Mouse (Mus musculus) midbrain, embryonic 12.5 days (tissue): ENCODE data around the gene Samd13. TPM values are rescaled to one million over a fixed set of nuclear protein-coding genes. Genes with fewer than 3 reads are reported as not detected.

Source experiments
- ATAC-seq: fragments of 200-750 bp; cut with Nextera tagmentation; 2 replicates; pipeline ENCODE4 v1.8.0; 2017; ENCODE audit warnings: low read depth, moderate TSS enrichment, moderate library complexity; ENCODE audit not compliant: low FRiP score
- H3K27ac ChIP-seq: fragments of 300-500 bp; sonication (generic); replicated peaks from 2 replicates; pipeline ENCODE4 v1.5.1; 2016; ENCODE audit warnings: mild to moderate bottlenecking
- H3K27me3 ChIP-seq: fragments of 300-500 bp; sonication (generic); 2 replicates; pipeline ENCODE4 v1.6.1; 2016; ENCODE audit warnings: mild to moderate bottlenecking
- H3K36me3 ChIP-seq: fragments of 300-500 bp; sonication (generic); 2 replicates; pipeline ENCODE4 v1.6.1; 2016
- H3K4me1 ChIP-seq: fragments of 300-500 bp; sonication (generic); 2 replicates; pipeline ENCODE4 v1.6.1; 2016
- H3K4me2 ChIP-seq: fragments of 300-500 bp; sonication (generic); replicated peaks from 2 replicates; pipeline ENCODE4 v1.6.1; 2016; ENCODE audit warnings: mild to moderate bottlenecking, moderate library complexity
- H3K4me3 ChIP-seq: fragments of 300-500 bp; sonication (generic); 2 replicates; pipeline ENCODE4 v1.5.1; 2016; ENCODE audit warnings: mild to moderate bottlenecking
- H3K9ac ChIP-seq: fragments of 300-500 bp; sonication (generic); replicated peaks from 2 replicates; pipeline ENCODE4 v1.6.1; 2016; ENCODE audit warnings: mild to moderate bottlenecking, moderate library complexity
- H3K9me3 ChIP-seq: fragments of 300-500 bp; sonication (generic); 2 replicates; pipeline ENCODE4 v1.6.1; 2016; ENCODE audit warnings: mild to moderate bottlenecking
- WGBS: fragments of 180-500 bp; shearing (Covaris S2); methylation state at CpG from one replicate; pipeline ENCODE4 v1.1.7; 2016; 5-methylcytosine and 5-hydroxymethylcytosine counted together
- polyA plus RNA-seq: library from polyadenylated mRNA; unstranded; fragments of >200 nt; fragmentation: Nextera tagmentation; extraction: Ambion mirVana; gene quantifications from 2 replicates; pipeline ENCODE4 v1.2.1, GENCODE M21; 2016

Gene Samd13
- polyA plus RNA-seq, 1 experiment from 2014 or later: 0.97 TPM

DNA sequence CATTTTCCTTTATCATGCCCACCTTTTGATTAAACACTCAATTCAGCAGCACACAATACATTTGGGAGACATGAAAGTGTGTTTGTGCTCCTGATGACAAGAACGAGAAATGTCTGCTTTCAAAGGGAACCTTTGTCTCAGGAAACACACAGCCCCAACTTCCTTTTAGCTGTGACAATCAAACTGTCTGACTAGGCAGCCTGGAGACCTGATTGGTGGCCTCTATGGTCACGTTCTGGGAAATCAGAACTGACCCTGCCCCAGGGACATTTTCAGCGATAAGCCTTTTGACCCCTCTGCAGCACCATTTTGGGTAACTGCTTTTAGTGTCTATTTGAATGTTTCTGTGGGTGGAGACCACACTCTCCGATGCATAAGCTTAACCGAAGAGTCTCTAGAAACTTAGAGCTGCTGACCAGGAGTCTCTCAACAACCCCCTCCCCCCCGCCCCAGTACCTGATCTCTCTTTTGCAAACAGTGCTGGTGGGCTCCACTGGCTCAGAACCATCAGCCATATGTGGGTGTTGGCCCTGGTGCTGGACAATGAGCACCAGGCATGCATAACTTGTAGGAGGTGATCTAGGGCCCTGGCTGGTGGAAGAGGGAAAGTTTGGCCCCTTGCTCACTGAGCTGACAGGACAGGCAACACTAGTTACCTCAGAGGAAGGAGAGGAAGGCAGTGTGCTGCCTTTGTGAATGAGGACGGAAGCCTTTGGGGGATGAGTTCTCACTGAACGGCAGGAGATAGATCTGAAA is 57.0 kb downstream of the Samd13 start:
- H3K4me2 ChIP-seq: no peak overlapping the region
- no peak overlapping the region for H3K9ac ChIP-seq
- H3K36me3 ChIP-seq: no peaks in the 10 kb centered on the region
- no peaks in the 10 kb centered on the region for H3K27me3 ChIP-seq
- no peaks in the 10 kb centered on the region for H3K9me3 ChIP-seq
- H3K4me3 ChIP-seq: no peak overlapping the region
- no peaks in the 10 kb centered on the region for H3K4me1 ChIP-seq
- no peak for ATAC-seq
- WGBS: 76% methylated on average over 8 of the region's 8 CpGs
- H3K27ac ChIP-seq: no peak overlapping the region

DNA sequence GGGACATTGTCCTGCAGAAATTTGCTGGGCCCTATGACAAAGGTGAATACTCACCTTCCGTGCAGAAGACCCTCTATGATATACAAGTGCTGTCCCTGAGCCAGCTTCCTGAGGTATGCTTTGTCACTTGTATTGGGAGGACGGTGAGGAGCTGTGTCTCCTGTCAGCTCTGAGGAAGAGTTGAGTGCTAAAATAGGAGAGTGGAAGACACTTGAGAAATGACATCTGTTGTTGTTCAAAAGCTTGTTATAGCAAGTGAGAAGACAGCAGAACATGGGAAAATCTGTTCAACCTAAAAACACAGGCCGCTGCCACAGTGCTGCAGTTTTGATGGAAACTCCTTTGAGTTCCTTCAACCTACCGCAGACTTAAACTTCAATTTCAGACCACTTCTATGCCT is 59.6 kb downstream of the Samd13 start:
- H3K9me3 ChIP-seq: no peaks in the 10 kb centered on the region
- no peak overlapping the region for H3K4me3 ChIP-seq
- H3K4me2 ChIP-seq: no peak overlapping the region
- no peak overlapping the region for H3K9ac ChIP-seq
- no peaks in the 10 kb centered on the region for H3K4me1 ChIP-seq
- H3K27me3 ChIP-seq: no peaks in the 10 kb centered on the region
- ATAC-seq: no peak
- H3K27ac ChIP-seq: no peak overlapping the region
- no peaks in the 10 kb centered on the region for H3K36me3 ChIP-seq
- WGBS: 96% methylated on average over 4 of the region's 4 CpGs

DNA sequence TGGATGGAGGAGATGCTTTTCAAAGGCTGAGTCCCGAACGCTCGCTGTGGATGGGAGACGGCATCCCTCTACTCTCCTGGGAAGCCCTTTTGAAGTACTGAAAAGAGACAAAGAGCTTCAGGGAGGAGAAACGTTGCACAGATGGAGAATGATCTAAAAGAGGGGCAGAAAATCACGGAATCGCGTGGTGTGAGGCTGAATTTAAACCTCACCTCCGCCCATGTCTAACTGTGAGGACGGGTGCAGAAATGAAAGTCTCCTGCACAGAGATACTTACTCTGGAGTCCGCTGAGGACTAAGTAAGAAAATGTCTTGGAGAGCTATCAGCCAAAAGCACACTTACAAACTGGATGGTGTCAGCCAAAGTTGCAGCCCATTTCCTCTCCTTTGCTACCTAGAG is 63.4 kb downstream of the Samd13 start:
- no peak overlapping the region for H3K9ac ChIP-seq
- H3K4me1 ChIP-seq: no peaks in the 10 kb centered on the region
- H3K27ac ChIP-seq: no peak overlapping the region
- H3K27me3 ChIP-seq: no peaks in the 10 kb centered on the region
- H3K36me3 ChIP-seq: no peaks in the 10 kb centered on the region
- no peaks in the 10 kb centered on the region for H3K9me3 ChIP-seq
- no peak overlapping the region for H3K4me3 ChIP-seq
- ATAC-seq: no peak
- 83% methylated on average over 11 of the region's 11 CpGs for WGBS
- no peak overlapping the region for H3K4me2 ChIP-seq

DNA sequence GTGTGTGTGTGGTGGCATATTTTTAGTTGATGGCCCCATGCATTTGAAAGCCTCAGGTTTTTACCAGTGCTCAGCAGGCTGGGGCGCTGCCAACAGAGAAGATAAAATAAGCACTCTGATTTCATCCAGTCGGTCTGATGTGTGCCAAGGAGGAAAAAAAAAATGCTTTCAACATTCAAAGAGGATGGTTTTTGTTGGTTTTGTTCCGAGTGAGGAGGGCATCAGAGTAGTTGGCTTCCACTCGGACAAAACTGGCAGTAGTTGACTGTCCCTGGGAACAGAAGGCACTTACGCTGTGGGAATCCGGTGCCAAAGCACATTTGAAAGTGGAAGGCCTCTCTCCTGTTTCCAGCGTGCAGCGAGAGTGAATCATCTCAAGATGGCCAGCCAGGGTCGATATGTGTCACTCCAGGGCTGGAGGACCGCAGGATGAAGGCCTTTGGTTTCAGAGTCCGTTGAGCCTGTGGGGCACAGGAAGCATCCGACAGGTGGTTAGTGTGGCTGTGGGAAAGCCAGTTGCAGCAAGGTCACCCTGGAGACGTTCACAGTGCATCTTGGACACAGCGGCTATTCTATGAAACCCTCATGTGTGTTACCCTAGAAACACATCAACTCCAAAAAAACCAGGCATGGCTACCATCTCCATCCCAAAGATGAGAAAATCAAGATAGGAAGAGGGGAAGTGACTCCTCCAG is 64.7 kb downstream of the Samd13 start:
- 90% methylated on average over 14 of the region's 14 CpGs for WGBS
- H3K4me2 ChIP-seq: no peak overlapping the region
- H3K27me3 ChIP-seq: no peaks in the 10 kb centered on the region
- H3K4me1 ChIP-seq: no peaks in the 10 kb centered on the region
- no peak overlapping the region for H3K27ac ChIP-seq
- no peak for ATAC-seq
- no peaks in the 10 kb centered on the region for H3K9me3 ChIP-seq
- no peak overlapping the region for H3K9ac ChIP-seq
- no peaks in the 10 kb centered on the region for H3K36me3 ChIP-seq
- H3K4me3 ChIP-seq: no peak overlapping the region

DNA sequence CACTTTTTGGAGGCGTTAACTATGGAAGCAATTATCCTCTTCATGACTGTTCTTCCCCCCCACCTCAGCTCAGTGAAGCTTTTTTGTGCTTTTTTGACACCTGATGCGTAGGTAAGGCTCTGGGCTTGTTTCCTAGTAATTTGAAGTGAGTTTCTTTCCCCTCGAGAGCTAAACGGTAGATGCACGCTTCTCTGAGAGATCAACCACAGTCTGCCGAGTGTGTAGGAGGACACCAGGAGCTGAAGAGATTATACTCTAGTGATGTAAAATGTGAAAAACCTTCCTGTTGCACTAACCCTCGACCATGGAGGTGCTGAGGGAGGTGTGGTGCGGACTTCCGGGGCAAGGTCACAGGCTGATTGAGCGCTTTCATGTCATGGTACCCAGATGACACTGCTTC is 65.3 kb downstream of the Samd13 start:
- Histone ChIP-seq H3K36me3 (no peaks in the 10 kb centered on the region), H3K4me3 (no peak overlapping the region), H3K9me3 (no peaks in the 10 kb centered on the region), H3K9ac (no peak overlapping the region), H3K27ac (no peak overlapping the region), H3K4me1 (no peaks in the 10 kb centered on the region), H3K4me2 (no peak overlapping the region), H3K27me3 (no peaks in the 10 kb centered on the region)
- ATAC-seq: no peak
- 88% methylated on average over 10 of the region's 10 CpGs for WGBS

DNA sequence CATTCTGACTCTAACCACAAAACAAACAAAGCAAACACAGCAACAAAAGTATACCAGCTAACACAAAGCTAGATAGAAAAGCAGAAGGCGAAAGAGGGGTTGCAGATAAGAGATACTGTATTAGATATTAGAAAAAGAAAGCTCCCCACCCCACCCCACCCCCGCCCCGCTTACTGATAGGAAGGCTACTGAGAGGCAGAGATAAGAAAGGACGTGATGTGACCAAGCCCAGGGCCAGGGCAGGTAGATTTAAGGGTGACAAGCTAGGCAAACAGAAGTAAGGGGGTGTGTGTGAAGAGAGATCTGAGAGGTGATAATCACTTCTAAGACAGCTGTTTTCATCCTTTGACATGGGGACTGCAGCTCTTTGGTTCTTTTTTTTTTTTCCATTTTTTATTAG is 67.0 kb downstream of the Samd13 start:
- Histone ChIP-seq H3K9ac (no peak overlapping the region), H3K9me3 (no peaks in the 10 kb centered on the region), H3K27ac (no peak overlapping the region), H3K27me3 (no peaks in the 10 kb centered on the region), H3K4me3 (no peak overlapping the region), H3K4me1 (no peaks in the 10 kb centered on the region), H3K36me3 (no peaks in the 10 kb centered on the region), H3K4me2 (no peak overlapping the region)
- 84% methylated on average over 4 of the region's 4 CpGs for WGBS
- ATAC-seq: no peak

DNA sequence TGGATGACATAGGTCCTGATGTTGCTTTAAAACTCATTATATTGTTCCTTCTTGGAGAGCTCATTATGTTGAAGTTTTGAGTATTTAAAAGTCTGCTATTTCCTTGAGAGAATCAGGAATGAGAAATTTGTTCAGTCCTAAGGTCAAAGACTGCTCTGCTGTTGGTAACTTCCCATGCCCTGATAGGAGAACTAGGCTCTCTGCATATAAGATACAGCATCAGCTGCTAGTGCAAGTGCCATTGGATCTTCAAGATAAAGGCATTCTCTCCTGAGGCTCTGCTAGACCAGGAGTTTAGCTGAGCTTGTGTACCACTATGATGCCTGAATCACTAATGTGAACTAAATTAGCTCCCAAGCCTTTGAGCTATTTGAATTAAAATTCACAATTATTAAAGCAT is 67.4 kb downstream of the Samd13 start:
- ATAC-seq: no peak
- Histone ChIP-seq H3K4me2 (no peak overlapping the region), H3K27ac (no peak overlapping the region), H3K9ac (no peak overlapping the region), H3K4me3 (no peak overlapping the region), H3K4me1 (no peaks in the 10 kb centered on the region), H3K27me3 (no peaks in the 10 kb centered on the region), H3K36me3 (no peaks in the 10 kb centered on the region), H3K9me3 (no peaks in the 10 kb centered on the region)

DNA sequence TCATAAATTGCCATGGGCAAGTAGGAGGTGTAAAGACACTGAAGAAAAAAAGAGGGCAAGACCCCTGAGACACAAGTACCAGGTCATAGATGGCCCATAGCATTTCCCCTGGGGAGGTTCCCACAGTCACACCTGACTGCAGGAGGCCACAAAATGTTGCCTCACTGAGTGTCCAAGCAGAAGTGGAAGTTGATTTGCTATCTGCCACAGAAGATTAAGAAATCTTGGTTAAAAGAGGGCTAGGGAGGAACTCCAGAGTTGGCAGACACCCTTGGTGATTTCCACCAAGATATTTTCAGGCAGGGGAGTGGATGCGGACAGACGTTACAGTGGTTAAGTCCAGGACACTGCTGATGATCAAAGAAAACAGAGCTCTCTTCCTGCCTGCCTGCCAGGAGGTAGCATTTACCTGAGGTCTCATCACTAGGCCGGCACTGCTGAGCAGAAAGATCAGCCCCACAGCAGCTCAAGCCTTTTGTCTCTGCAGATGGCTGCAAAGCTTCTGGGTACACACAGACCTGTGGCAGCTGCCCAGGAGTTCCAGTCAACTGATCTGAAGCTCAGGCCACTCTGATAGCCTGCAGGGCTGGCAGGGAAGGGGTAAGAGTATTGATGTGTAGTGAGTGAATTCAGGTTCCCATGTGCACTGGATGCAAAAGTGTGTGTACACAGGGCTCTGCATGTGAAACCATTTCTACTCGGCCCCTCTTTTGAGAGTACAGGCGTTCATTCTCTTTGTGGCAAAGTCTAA is 68.7 kb downstream of the Samd13 start:
- no peak overlapping the region for H3K4me2 ChIP-seq
- no peak overlapping the region for H3K27ac ChIP-seq
- no peaks in the 10 kb centered on the region for H3K36me3 ChIP-seq
- H3K9ac ChIP-seq: no peak overlapping the region; the same call in 1 of the 2 replicates
- no peaks in the 10 kb centered on the region for H3K4me1 ChIP-seq
- no peak overlapping the region for H3K4me3 ChIP-seq
- H3K27me3 ChIP-seq: no peaks in the 10 kb centered on the region
- no peaks in the 10 kb centered on the region for H3K9me3 ChIP-seq
- 76% methylated on average over 5 of the region's 5 CpGs for WGBS
- ATAC-seq: no peak

DNA sequence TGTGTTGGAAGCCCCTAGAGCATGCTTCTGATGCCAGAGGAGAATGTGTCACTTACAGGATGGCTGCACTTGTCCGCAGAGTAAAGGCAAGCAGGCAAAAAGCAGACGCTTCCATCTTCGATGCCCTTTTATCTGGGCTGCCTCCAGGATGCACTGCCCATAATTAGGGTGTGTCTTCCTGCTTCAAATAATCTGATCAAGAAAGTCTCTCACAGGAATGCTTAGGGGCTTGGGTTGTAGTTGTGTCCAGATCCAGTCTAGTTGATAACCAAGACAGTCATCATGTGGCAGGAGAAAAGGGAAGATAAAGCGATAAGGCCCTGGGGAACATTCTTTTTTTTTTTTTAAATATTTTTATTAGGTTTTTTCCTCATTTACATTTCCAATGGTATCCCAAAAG is 69.9 kb downstream of the Samd13 start, which contains the start of gene Dnase2b:
Dnase2b (minus strand) TSS at position 101 of the 400 bp plus-strand sequence.
- H3K4me3 ChIP-seq: no peak within 1 kb of the TSS
- no peaks in the 10 kb centered on the region for H3K4me1 ChIP-seq
- H3K36me3 ChIP-seq: no peaks in the 10 kb centered on the region
- H3K27me3 ChIP-seq: no peaks in the 10 kb centered on the region
- H3K27ac ChIP-seq: no peak within 1 kb of the TSS
- no peaks in the 10 kb centered on the region for H3K9me3 ChIP-seq
- 92% methylated on average over 4 of the region's 4 CpGs for WGBS
- H3K9ac ChIP-seq: no peak within 1 kb of the TSS
- H3K4me2 ChIP-seq: no peak within 1 kb of the TSS
- ATAC-seq: no peak

DNA sequence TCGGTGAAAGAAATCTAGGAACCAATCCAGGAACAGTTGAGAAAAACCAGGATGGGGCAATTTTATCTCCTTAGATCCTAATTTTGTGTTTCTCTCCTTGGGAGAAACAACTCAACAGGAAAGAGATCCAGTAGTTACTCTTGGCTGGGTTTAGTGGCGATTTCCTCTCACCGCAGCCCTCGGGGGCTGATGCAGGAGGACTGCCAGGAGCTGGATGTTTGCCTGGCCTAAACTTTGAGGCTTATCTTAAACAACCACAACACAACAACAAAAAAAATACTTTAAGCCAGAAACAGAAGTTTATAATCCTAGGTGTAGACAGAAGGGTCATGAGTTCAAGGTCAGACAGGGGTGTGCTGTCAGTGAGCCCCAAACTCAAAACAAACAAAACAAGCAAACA is 73.6 kb downstream of the Samd13 start:
- Histone ChIP-seq H3K4me1 (no peaks in the 10 kb centered on the region), H3K27me3 (no peaks in the 10 kb centered on the region), H3K36me3 (no peaks in the 10 kb centered on the region), H3K27ac (no peak overlapping the region), H3K9me3 (no peaks in the 10 kb centered on the region), H3K4me2 (no peak overlapping the region), H3K9ac (no peak overlapping the region), H3K4me3 (no peak overlapping the region)
- no peak for ATAC-seq
- 88% methylated on average over 4 of the region's 4 CpGs for WGBS

DNA sequence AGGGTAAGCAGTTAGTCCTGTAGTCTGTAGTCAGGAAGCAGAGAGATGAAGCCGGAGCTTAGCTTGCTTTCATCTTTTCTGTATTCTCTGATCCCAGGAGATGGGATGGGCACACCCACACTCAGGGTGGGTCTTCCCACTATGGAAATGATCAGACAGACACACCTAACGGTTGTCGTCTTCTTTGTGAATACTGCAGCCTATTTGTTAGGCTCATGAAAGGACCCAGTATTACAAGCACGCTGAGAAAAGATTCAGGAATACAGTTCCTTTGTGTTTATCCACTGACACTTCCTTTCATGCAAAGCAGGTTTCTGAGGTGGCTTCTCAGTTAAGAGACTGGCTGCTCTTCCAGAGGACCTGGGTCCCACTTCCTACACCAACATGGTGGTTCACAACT is 74.1 kb downstream of the Samd13 start:
- no peak overlapping the region for H3K9ac ChIP-seq
- WGBS: 82% methylated on average over 4 of the region's 4 CpGs
- ATAC-seq: no peak

DNA sequence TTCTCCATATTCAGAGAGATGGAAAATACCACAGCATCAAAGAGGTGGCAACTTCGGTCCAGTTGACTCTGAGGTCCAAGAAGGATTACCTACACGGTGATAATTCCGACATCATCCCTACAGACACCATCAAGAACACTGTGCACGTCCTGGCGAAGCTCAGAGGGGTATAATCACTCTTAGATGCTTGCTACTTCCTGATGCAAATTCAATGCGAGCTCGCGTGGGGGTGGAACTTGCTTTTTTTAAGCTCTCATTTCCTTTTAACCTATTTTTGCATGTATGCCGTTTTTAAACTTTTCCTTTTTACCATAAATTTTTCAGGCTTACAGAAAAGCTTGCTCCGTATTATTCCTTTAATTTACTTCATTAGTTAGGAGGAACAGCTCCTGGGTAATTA is 75.1 kb downstream of the Samd13 start:
- Histone ChIP-seq H3K4me3 (no peak overlapping the region), H3K9ac (no peak overlapping the region), H3K27me3 (no peaks in the 10 kb centered on the region), H3K27ac (no peak overlapping the region), H3K9me3 (no peaks in the 10 kb centered on the region), H3K4me2 (no peak overlapping the region), H3K4me1 (no peaks in the 10 kb centered on the region), H3K36me3 (no peaks in the 10 kb centered on the region)
- no peak for ATAC-seq
- 85% methylated on average over 10 of the region's 10 CpGs for WGBS

More for the DNA sequence above, 74.1 kb downstream of the Samd13 start:
- H3K9me3 ChIP-seq: no peaks in the 10 kb centered on the region
- no peak overlapping the region for H3K4me2 ChIP-seq
- no peaks in the 10 kb centered on the region for H3K27me3 ChIP-seq
- no peak overlapping the region for H3K4me3 ChIP-seq
- H3K36me3 ChIP-seq: no peaks in the 10 kb centered on the region
- H3K4me1 ChIP-seq: no peaks in the 10 kb centered on the region
- H3K27ac ChIP-seq: no peak overlapping the region
